Mouse (Mus musculus): ENCODE measurements around the gene Tbx2. TPM values are rescaled to one million over a fixed set of nuclear protein-coding genes. Genes with fewer than 3 reads are reported as not detected.

Tbx2 gene
- polyA plus RNA-seq (2012; ENCODE audit: insufficient read depth, insufficient read length, missing spikeins), result 1.2 and 1.5 TPM in 2 replicates

- Histone ChIP-seq H3K4me3 (ENCODE audit: insufficient read depth, low read depth, low read length) (peak within 1 kb of the TSS; percentile 57), H3K27ac (replicated peaks; ENCODE audit: low read depth, low read length) (peak within 1 kb of the TSS; percentile 5; the same call in 1 of the 2 replicates), H3K4me1 (ENCODE audit: control insufficient read depth, insufficient read depth, insufficient read length, low read length) (no peaks in the 10 kb centered on the region)
Measured at GRCm38 (mm10) chr11:85832231-85832924, at the start of gene Tbx2. Gene Tbx2, plus strand, starts transcription at chr11:85832551.

GRCm38 (mm10) chr11:85786113-85786718 is 46.1 kb upstream of the Tbx2 start:
- Histone ChIP-seq H3K4me1 (ENCODE audit: control insufficient read depth, insufficient read depth, insufficient read length, low read length) (no peaks in the 10 kb centered on the region), H3K4me3 (ENCODE audit: insufficient read depth, low read depth, low read length) (no peak overlapping the region), H3K27ac (replicated peaks; ENCODE audit: low read depth, low read length) (no peak overlapping the region)

- peaks cover 5% of the 10 kb centered on the region; the same call in 1 of the 2 replicates for H3K4me1 ChIP-seq (ENCODE audit: control insufficient read depth, insufficient read depth, insufficient read length, low read length)
Measured at GRCm38 (mm10) chr11:85789750-85790149, 42.6 kb upstream of the Tbx2 start.

GRCm38 (mm10) chr11:85790267-85790666 is 42.1 kb upstream of the Tbx2 start:
- peaks cover 5% of the 10 kb centered on the region; the same call in 1 of the 2 replicates for H3K4me1 ChIP-seq (ENCODE audit: control insufficient read depth, insufficient read depth, insufficient read length, low read length)
- no peak overlapping the region for H3K4me3 ChIP-seq (ENCODE audit: insufficient read depth, low read depth, low read length)
- H3K27ac ChIP-seq (replicated peaks; ENCODE audit: low read depth, low read length), result no peak overlapping the region

More at GRCm38 (mm10) chr11:85789750-85790149, 42.6 kb upstream of the Tbx2 start:
- Histone ChIP-seq H3K4me3 (ENCODE audit: insufficient read depth, low read depth, low read length) (no peak overlapping the region), H3K27ac (replicated peaks; ENCODE audit: low read depth, low read length) (no peak overlapping the region)

- H3K4me1 ChIP-seq (ENCODE audit: control insufficient read depth, insufficient read depth, insufficient read length, low read length), result peaks cover 5% of the 10 kb centered on the region; the same call in 1 of the 2 replicates
- H3K4me3 ChIP-seq (ENCODE audit: insufficient read depth, low read depth, low read length), result no peak overlapping the region
- H3K27ac ChIP-seq (replicated peaks; ENCODE audit: low read depth, low read length), result no peak overlapping the region; the same call in 1 of the 2 replicates
Measured at GRCm38 (mm10) chr11:85791212-85791611, 41.1 kb upstream of the Tbx2 start.

GRCm38 (mm10) chr11:85792534-85793215 is 39.7 kb upstream of the Tbx2 start:
- no peak overlapping the region for H3K27ac ChIP-seq (replicated peaks; ENCODE audit: low read depth, low read length)
- H3K4me1 ChIP-seq (ENCODE audit: control insufficient read depth, insufficient read depth, insufficient read length, low read length), result peaks cover 5% of the 10 kb centered on the region; the same call in 1 of the 2 replicates
- H3K4me3 ChIP-seq (ENCODE audit: insufficient read depth, low read depth, low read length), result no peak overlapping the region

- Histone ChIP-seq H3K4me1 (ENCODE audit: control insufficient read depth, insufficient read depth, insufficient read length, low read length) (peaks cover 6% of the 10 kb centered on the region; the same call in 1 of the 2 replicates), H3K27ac (replicated peaks; ENCODE audit: low read depth, low read length) (no peak overlapping the region), H3K4me3 (ENCODE audit: insufficient read depth, low read depth, low read length) (no peak overlapping the region)
Measured at GRCm38 (mm10) chr11:85799456-85799855, 32.9 kb upstream of the Tbx2 start.

- Histone ChIP-seq H3K27ac (replicated peaks; ENCODE audit: low read depth, low read length) (no peak overlapping the region), H3K4me3 (ENCODE audit: insufficient read depth, low read depth, low read length) (no peak overlapping the region), H3K4me1 (ENCODE audit: control insufficient read depth, insufficient read depth, insufficient read length, low read length) (peaks cover 6% of the 10 kb centered on the region; the same call in 1 of the 2 replicates)
Measured at GRCm38 (mm10) chr11:85799856-85800255, 32.5 kb upstream of the Tbx2 start.

GRCm38 (mm10) chr11:85800380-85800779 is 32.0 kb upstream of the Tbx2 start:
- Histone ChIP-seq H3K4me3 (ENCODE audit: insufficient read depth, low read depth, low read length) (no peak overlapping the region), H3K4me1 (ENCODE audit: control insufficient read depth, insufficient read depth, insufficient read length, low read length) (peaks cover 6% of the 10 kb centered on the region; the same call in 1 of the 2 replicates), H3K27ac (replicated peaks; ENCODE audit: low read depth, low read length) (no peak overlapping the region)

- Histone ChIP-seq H3K4me1 (ENCODE audit: control insufficient read depth, insufficient read depth, insufficient read length, low read length) (peaks cover 6% of the 10 kb centered on the region; the same call in 1 of the 2 replicates), H3K27ac (replicated peaks; ENCODE audit: low read depth, low read length) (no peak overlapping the region), H3K4me3 (ENCODE audit: insufficient read depth, low read depth, low read length) (no peak overlapping the region)
Measured at GRCm38 (mm10) chr11:85804048-85804447, 28.3 kb upstream of the Tbx2 start.

GRCm38 (mm10) chr11:85805779-85806178 is 26.6 kb upstream of the Tbx2 start:
- Histone ChIP-seq H3K27ac (replicated peaks; ENCODE audit: low read depth, low read length) (no peak overlapping the region), H3K4me1 (ENCODE audit: control insufficient read depth, insufficient read depth, insufficient read length, low read length) (no peaks in the 10 kb centered on the region), H3K4me3 (ENCODE audit: insufficient read depth, low read depth, low read length) (no peak overlapping the region)

- Histone ChIP-seq H3K4me3 (ENCODE audit: insufficient read depth, low read depth, low read length) (no peak overlapping the region), H3K27ac (replicated peaks; ENCODE audit: low read depth, low read length) (no peak overlapping the region), H3K4me1 (ENCODE audit: control insufficient read depth, insufficient read depth, insufficient read length, low read length) (no peaks in the 10 kb centered on the region)
Measured at GRCm38 (mm10) chr11:85807353-85807752, 25.0 kb upstream of the Tbx2 start.

GRCm38 (mm10) chr11:85811229-85811628 is 21.1 kb upstream of the Tbx2 start:
- H3K4me1 ChIP-seq (ENCODE audit: control insufficient read depth, insufficient read depth, insufficient read length, low read length), result no peaks in the 10 kb centered on the region
- no peak overlapping the region for H3K27ac ChIP-seq (replicated peaks; ENCODE audit: low read depth, low read length)
- no peak overlapping the region for H3K4me3 ChIP-seq (ENCODE audit: insufficient read depth, low read depth, low read length)

GRCm38 (mm10) chr11:85811676-85812075 is 20.7 kb upstream of the Tbx2 start:
- no peaks in the 10 kb centered on the region for H3K4me1 ChIP-seq (ENCODE audit: control insufficient read depth, insufficient read depth, insufficient read length, low read length)
- H3K4me3 ChIP-seq (ENCODE audit: insufficient read depth, low read depth, low read length), result no peak overlapping the region
- H3K27ac ChIP-seq (replicated peaks; ENCODE audit: low read depth, low read length), result no peak overlapping the region

Data from brown adipose tissue, adult 24 weeks (tissue).